Mouse (Mus musculus) limb, embryonic 11.5 days (tissue): Measurements from ENCODE around the gene Spred2. TPM values are rescaled to one million over a fixed set of nuclear protein-coding genes. Genes with fewer than 3 reads are reported as not detected.
A peak's percentile ranks its signal among the peaks of the same experiment; 100 is the strongest.

Experiments used
- ATAC-seq: fragments of 200-750 bp; cut with Nextera tagmentation; 2 replicates; pipeline ENCODE4 v1.8.0; 2017; ENCODE audit warnings: low read depth; ENCODE audit not compliant: insufficient number of reproducible peaks, low FRiP score, low TSS enrichment
- DNase-seq: peaks from one replicate; pipeline ENCODE4 v3.0.0-alpha.2; 2015; ENCODE audit warnings: low spot score
- H3K27ac ChIP-seq: fragments of 300-500 bp; sonication (generic); replicated peaks from 2 replicates; pipeline ENCODE4 v1.5.1; 2014; ENCODE audit warnings: low read depth, mild to moderate bottlenecking, low read length
- H3K27me3 ChIP-seq: fragments of 300-500 bp; sonication (generic); 2 replicates; pipeline ENCODE4 v1.6.1; 2014; ENCODE audit warnings: mild to moderate bottlenecking, low read length, mixed read lengths; ENCODE audit not compliant: control insufficient read depth, insufficient read depth
- H3K36me3 ChIP-seq: fragments of 300-500 bp; sonication (generic); 2 replicates; pipeline ENCODE4 v1.6.1; 2014; ENCODE audit warnings: mild to moderate bottlenecking, low read length, moderate library complexity, mixed read lengths; ENCODE audit not compliant: control insufficient read depth, insufficient read depth
- H3K4me1 ChIP-seq: fragments of 300-500 bp; sonication (generic); 2 replicates; pipeline ENCODE4 v1.6.1; 2014; ENCODE audit warnings: low read length, mixed read lengths; ENCODE audit not compliant: control insufficient read depth, insufficient read depth
- H3K4me2 ChIP-seq: fragments of 300-500 bp; sonication (generic); 2 replicates; pipeline ENCODE4 v1.6.1; 2014; ENCODE audit warnings: low read depth, mild to moderate bottlenecking, moderate library complexity; ENCODE audit not compliant: severe bottlenecking
- H3K4me3 ChIP-seq: fragments of 300-500 bp; sonication (generic); 2 replicates; pipeline ENCODE4 v1.5.1; 2014; ENCODE audit warnings: low read depth, low read length
- H3K9ac ChIP-seq: fragments of 300-500 bp; sonication (generic); 2 replicates; pipeline ENCODE4 v1.6.1; 2014; ENCODE audit warnings: mild to moderate bottlenecking, low read length
- H3K9me3 ChIP-seq: fragments of 300-500 bp; sonication (generic); 2 replicates; pipeline ENCODE4 v1.6.1; 2016; ENCODE audit warnings: low read length; ENCODE audit not compliant: control insufficient read depth
- WGBS: fragments of 180-500 bp; shearing (Covaris S2); extraction: QIAGEN DNeasy Blood & Tissue Kit; methylation state at CpG from one replicate; pipeline ENCODE4 v1.1.7; 2014; 5-methylcytosine and 5-hydroxymethylcytosine counted together
- polyA plus RNA-seq: library from polyadenylated mRNA; unstranded; fragments of >200 nt; fragmentation: Nextera tagmentation; extraction: Ambion mirVana; gene quantifications from 2 replicates; pipeline ENCODE4 v1.2.1, GENCODE M21; 2014

Gene Spred2
- polyA plus RNA-seq, 1 experiment from 2014 or later, result 8.2 TPM

DNA sequence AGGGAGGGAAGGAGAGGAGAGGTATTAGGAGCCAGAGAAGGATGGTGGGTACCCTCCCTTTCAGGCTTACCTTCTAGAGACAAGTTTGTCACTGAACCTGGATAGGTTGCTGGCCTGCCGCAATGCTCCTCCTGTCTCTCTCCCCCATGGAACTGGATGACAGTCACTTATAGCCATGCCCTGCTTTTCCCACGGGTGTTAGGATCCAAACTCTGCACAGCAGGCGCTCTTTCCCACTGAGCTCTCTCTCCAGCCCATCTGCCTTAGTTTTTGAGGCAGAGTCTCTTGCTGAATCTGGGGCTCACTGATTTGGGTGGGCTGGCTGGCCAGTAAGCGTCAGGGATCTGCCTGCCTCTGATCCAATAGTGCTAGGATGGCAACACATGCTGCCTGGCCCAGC, 23.5 kb upstream of the Spred2 start:
- Histone ChIP-seq H3K27ac (no peak overlapping the region), H3K4me1 (no peaks in the 10 kb centered on the region), H3K27me3 (no peaks in the 10 kb centered on the region), H3K4me3 (no peak overlapping the region), H3K9me3 (no peaks in the 10 kb centered on the region), H3K4me2 (no peak overlapping the region), H3K36me3 (no peaks in the 10 kb centered on the region), H3K9ac (no peak overlapping the region)
- ATAC-seq (no peak), DNase-seq (no peak)
- WGBS, result 79% methylated on average over 4 of the region's 4 CpGs

DNA sequence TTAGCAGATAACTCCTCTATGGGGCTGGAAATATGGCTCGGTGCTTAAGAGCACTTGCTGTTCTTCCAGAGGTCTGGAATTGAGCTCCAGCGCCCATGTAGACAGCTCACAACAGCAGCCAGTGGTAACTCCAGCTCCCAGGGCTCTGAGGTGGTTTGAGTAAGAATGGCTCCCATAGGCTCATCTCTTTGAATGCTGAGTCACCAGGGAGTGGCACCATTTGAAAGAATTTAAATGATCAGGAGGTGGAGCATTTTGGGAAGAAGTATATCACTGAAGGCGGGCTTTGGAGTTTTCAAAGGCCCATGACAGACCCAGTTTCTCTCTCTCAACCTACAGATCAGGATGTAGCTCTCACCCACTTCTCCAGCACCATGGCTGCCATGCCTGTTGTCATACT, 13.0 kb upstream of the Spred2 start:
- H3K36me3 ChIP-seq, result no peaks in the 10 kb centered on the region
- H3K4me1 ChIP-seq, result no peaks in the 10 kb centered on the region
- no peak for DNase-seq
- H3K4me3 ChIP-seq, result no peak overlapping the region
- no peak overlapping the region for H3K27ac ChIP-seq
- WGBS, result 85% methylated on average over 3 of the region's 3 CpGs
- H3K27me3 ChIP-seq, result no peaks in the 10 kb centered on the region
- H3K9ac ChIP-seq, result no peak overlapping the region
- no peak for ATAC-seq
- no peaks in the 10 kb centered on the region; the same call in 1 of the 2 replicates for H3K9me3 ChIP-seq
- H3K4me2 ChIP-seq, result no peak overlapping the region

DNA sequence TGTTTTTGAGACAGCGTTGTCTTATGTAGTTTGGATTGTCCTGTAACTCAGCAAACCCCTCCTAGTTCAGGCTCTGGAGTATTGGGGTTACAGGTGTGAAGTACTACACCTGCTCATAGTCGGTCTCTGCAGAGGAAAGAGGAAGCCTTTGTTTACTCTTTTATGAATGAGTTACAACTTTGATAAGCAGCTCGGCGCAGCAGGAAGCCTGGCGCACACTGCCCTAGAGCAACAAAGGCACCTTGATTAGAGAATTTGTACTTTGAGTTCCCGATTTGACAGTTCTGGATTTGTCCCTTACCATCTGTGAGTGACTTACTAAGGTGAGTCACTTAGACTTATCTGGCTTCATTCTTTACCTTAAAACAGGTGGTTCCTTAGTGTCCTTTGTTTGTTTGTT, 12.0 kb upstream of the Spred2 start:
- no peak for ATAC-seq
- Histone ChIP-seq H3K36me3 (no peaks in the 10 kb centered on the region), H3K27ac (no peak overlapping the region), H3K4me2 (no peak overlapping the region), H3K9me3 (no peaks in the 10 kb centered on the region; the same call in 1 of the 2 replicates), H3K4me1 (no peaks in the 10 kb centered on the region), H3K9ac (no peak overlapping the region), H3K4me3 (no peak overlapping the region), H3K27me3 (no peaks in the 10 kb centered on the region)
- 86% methylated on average over 6 of the region's 6 CpGs for WGBS
- no peak for DNase-seq

DNA sequence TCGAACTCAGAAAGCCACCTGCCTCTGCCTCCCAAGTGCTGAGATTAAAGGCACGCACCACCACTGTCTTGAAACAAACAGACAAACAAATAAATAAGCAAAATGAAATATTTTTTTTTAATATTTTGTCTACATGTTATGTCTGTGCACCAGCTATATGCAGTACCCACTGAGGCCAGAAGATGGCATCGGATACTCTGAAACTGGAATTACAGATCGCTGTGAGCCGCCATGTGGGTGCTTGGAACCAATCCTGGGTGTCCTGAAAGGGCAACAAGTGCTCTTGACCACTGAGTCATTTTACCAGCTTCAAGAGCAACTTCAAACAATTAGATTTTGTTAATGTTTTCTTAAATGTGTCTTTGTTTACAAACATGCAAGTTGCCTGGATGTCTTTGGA, 11.5 kb upstream of the Spred2 start:
- Histone ChIP-seq H3K9ac (no peak overlapping the region), H3K4me1 (no peaks in the 10 kb centered on the region), H3K27ac (no peak overlapping the region), H3K36me3 (no peaks in the 10 kb centered on the region), H3K27me3 (no peaks in the 10 kb centered on the region), H3K4me2 (no peak overlapping the region), H3K9me3 (no peaks in the 10 kb centered on the region; the same call in 1 of the 2 replicates), H3K4me3 (no peak overlapping the region)
- WGBS, result 91% methylated on average over 5 of the region's 5 CpGs
- DNase-seq (no peak), ATAC-seq (no peak)

DNA sequence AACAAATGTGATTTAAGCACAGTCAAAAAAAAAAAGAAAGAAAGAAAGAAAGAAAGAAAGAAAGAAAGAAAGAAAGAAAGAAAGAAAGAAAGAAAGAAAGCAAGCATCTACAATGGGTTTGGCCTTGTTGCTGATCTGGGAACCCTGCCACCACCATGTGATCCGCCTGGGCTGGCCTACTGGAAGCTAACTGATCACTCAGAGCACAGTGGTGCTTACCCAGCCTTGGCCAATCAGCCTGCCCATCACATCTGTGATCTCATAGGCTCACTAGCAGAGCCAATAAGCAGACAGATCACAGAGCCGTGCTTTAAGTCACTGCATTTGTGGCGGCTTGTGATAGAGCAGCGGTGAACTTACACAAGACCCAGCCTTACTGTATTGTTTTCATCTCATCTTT, 10.4 kb upstream of the Spred2 start:
- H3K4me2 ChIP-seq, result no peak overlapping the region
- WGBS, result 96% methylated on average over 4 of the region's 4 CpGs
- no peak overlapping the region for H3K27ac ChIP-seq
- ATAC-seq (no peak), DNase-seq (no peak)
- no peaks in the 10 kb centered on the region for H3K27me3 ChIP-seq
- no peaks in the 10 kb centered on the region for H3K4me1 ChIP-seq
- H3K9me3 ChIP-seq, result no peaks in the 10 kb centered on the region
- no peak overlapping the region for H3K4me3 ChIP-seq
- H3K9ac ChIP-seq, result no peak overlapping the region
- no peaks in the 10 kb centered on the region for H3K36me3 ChIP-seq

DNA sequence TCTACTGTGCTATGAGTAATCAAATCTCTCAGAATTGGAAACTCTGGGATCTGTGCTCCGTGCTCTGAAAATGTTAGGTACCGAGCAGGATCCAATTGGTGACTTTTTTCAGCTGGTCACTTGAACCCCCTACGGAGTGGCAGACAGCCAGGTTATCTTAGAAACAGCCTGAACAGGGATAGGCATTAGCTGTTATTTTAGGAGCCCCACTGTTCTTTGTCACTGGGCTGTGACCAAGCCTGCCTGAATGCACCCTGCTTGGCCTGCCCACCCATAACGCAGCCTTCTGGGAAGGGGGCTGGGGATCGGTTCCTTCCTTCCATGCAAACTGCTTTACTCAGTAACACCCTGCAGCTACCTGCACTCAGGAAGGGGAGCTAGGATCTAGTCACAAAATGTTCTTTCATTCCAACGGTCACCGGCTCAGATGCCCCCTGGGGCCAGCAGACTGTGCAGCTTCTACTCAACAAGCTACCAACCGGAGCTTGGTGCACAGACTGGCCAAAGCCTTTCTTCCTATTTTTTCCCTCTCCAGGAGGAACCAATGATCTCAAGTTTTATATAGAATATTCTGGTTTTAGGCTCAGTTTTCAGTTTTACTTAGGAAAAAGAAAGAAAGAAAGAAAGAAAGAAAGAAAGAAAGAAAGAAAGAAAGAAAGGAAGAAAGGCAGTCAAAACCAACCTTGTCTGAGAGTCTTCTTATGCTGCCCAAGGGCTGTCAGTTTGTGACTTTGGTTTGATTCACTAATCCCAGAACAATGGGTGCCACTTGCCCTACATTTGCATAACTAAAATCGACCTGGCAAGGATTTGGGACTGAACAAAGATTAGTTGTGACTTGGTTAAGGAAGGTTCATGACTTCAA, 6.6 kb upstream of the Spred2 start:
- WGBS, result 48% methylated on average over 9 of the region's 9 CpGs

DNA sequence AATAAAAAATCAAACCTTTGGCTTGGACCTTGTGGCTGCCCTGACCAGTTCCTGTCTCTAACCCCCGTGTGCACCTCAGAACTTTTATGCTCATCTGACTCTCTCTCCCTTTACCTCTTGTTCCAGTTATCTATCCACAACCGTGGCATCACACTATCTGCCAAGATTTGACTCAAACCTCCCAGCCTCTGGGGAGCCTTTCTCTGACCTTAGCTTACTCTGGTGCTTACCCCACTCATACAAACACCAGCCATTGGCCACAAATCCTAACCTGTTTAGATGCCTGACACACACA, 6.0 kb upstream of the Spred2 start:
- Histone ChIP-seq H3K27ac (no peak overlapping the region), H3K27me3 (no peaks in the 10 kb centered on the region), H3K4me3 (no peak overlapping the region), H3K9ac (no peak overlapping the region), H3K36me3 (no peaks in the 10 kb centered on the region), H3K9me3 (no peaks in the 10 kb centered on the region), H3K4me1 (peaks cover 5% of the 10 kb centered on the region), H3K4me2 (no peak overlapping the region)
- 47% methylated on average over 2 of the region's 2 CpGs for WGBS
- no peak for ATAC-seq
- DNase-seq, result no peak

More for the DNA sequence above, 6.6 kb upstream of the Spred2 start:
- no peak for DNase-seq
- Histone ChIP-seq H3K27me3 (no peaks in the 10 kb centered on the region), H3K9ac (no peak overlapping the region), H3K4me3 (no peak overlapping the region), H3K36me3 (no peaks in the 10 kb centered on the region), H3K4me1 (peaks cover 5% of the 10 kb centered on the region), H3K9me3 (no peaks in the 10 kb centered on the region), H3K4me2 (no peak overlapping the region), H3K27ac (no peak overlapping the region)
- no peak for ATAC-seq

DNA sequence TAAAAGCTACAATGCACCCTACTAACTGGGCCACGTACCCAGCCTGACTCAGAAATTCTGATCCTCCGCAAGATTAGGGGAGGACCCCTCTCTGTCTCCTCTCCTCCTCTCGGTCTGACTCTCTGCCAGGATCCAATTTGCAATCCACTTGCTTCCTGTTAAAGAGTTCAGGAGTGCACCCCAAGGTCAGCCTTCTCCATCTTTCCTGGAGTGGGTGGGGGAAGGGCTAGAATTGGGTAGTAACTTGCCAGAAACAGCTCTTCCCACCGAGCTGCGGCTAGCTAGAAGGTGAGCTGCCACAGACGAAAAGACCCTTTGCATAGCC, 4.8 kb upstream of the Spred2 start:
- WGBS, result under 1% methylated on average over 6 of the region's 6 CpGs
- Histone ChIP-seq H3K36me3 (no peaks in the 10 kb centered on the region), H3K9ac (no peak overlapping the region; the same call in 1 of the 2 replicates), H3K9me3 (no peaks in the 10 kb centered on the region), H3K4me3 (peak overlapping the region; percentile 48), H3K27ac (peak overlapping the region; percentile 63; the same call in 1 of the 2 replicates), H3K4me1 (peaks cover 5% of the 10 kb centered on the region), H3K27me3 (no peaks in the 10 kb centered on the region), H3K4me2 (peak overlapping the region; percentile 52)
- DNase-seq (peak; percentile 70), ATAC-seq (no peak)
